Mouse (Mus musculus) limb, embryonic 12.5 days (tissue): ENCODE measurements around the gene Lamb3. TPM values are rescaled to one million over a fixed set of nuclear protein-coding genes. Genes with fewer than 3 reads are reported as not detected.

Experiments used
- ATAC-seq: fragments of 200-750 bp; cut with Nextera tagmentation; 2 replicates; pipeline ENCODE4 v1.8.0; 2017; ENCODE audit warnings: low read depth, moderate TSS enrichment; ENCODE audit not compliant: insufficient number of reproducible peaks, insufficient read depth, low FRiP score, low TSS enrichment
- H3K27ac ChIP-seq: fragments of 300-500 bp; sonication (generic); 2 replicates; pipeline ENCODE4 v1.5.1; 2016; ENCODE audit warnings: mild to moderate bottlenecking, moderate library complexity
- H3K27me3 ChIP-seq: fragments of 300-500 bp; sonication (generic); 2 replicates; pipeline ENCODE4 v1.6.1; 2016; ENCODE audit warnings: mild to moderate bottlenecking, moderate library complexity
- H3K36me3 ChIP-seq: fragments of 300-500 bp; sonication (generic); 2 replicates; pipeline ENCODE4 v1.6.1; 2016; ENCODE audit warnings: mild to moderate bottlenecking, moderate library complexity
- H3K4me1 ChIP-seq: fragments of 300-500 bp; sonication (generic); replicated peaks from 2 replicates; pipeline ENCODE4 v1.6.1; 2016
- H3K4me2 ChIP-seq: fragments of 300-500 bp; sonication (generic); 2 replicates; pipeline ENCODE4 v1.6.1; 2016; ENCODE audit warnings: mild to moderate bottlenecking, moderate library complexity
- H3K4me3 ChIP-seq: fragments of 300-500 bp; sonication (generic); replicated peaks from 2 replicates; pipeline ENCODE4 v1.5.1; 2016; ENCODE audit warnings: mild to moderate bottlenecking
- H3K9ac ChIP-seq: fragments of 300-500 bp; sonication (generic); replicated peaks from 2 replicates; pipeline ENCODE4 v1.6.1; 2016; ENCODE audit warnings: mild to moderate bottlenecking, moderate library complexity
- H3K9me3 ChIP-seq: fragments of 300-500 bp; sonication (generic); 2 replicates; pipeline ENCODE4 v1.6.1; 2016; ENCODE audit warnings: mild to moderate bottlenecking, moderate library complexity
- WGBS: fragments of 180-500 bp; shearing (Covaris S2); methylation state at CpG from one replicate; pipeline ENCODE4 v1.1.7; 2016; 5-methylcytosine and 5-hydroxymethylcytosine counted together
- polyA plus RNA-seq: library from polyadenylated mRNA; unstranded; fragments of >200 nt; fragmentation: Nextera tagmentation; extraction: Ambion mirVana; gene quantifications from 2 replicates; pipeline ENCODE4 v1.2.1, GENCODE M21; 2016

Lamb3 gene
- polyA plus RNA-seq, 1 experiment from 2014 or later, result 2.2 TPM

- H3K27me3 ChIP-seq, result no peaks in the 10 kb centered on the region
- no peak for ATAC-seq
- H3K36me3 ChIP-seq, result no peaks in the 10 kb centered on the region
- H3K4me3 ChIP-seq, result no peak overlapping the region
- no peak overlapping the region for H3K9ac ChIP-seq
- 74% methylated on average over 3 of the region's 3 CpGs for WGBS
- no peak overlapping the region for H3K4me2 ChIP-seq
- H3K9me3 ChIP-seq, result no peaks in the 10 kb centered on the region
- H3K4me1 ChIP-seq, result peaks cover 11% of the 10 kb centered on the region
- H3K27ac ChIP-seq, result no peak overlapping the region
Measured at GRCm38 (mm10) chr1:193230531-193230930, 23.0 kb downstream of the Lamb3 start.

GRCm38 (mm10) chr1:193230935-193231334 is 23.4 kb downstream of the Lamb3 start:
- H3K9me3 ChIP-seq, result no peaks in the 10 kb centered on the region
- 75% methylated on average over 5 of the region's 5 CpGs for WGBS
- ATAC-seq, result no peak
- H3K9ac ChIP-seq, result no peak overlapping the region
- H3K27me3 ChIP-seq, result no peaks in the 10 kb centered on the region
- H3K4me3 ChIP-seq, result no peak overlapping the region
- no peak overlapping the region for H3K4me2 ChIP-seq
- H3K36me3 ChIP-seq, result no peaks in the 10 kb centered on the region
- H3K4me1 ChIP-seq, result peaks cover 10% of the 10 kb centered on the region
- no peak overlapping the region for H3K27ac ChIP-seq

GRCm38 (mm10) chr1:193232732-193233131 is 25.2 kb downstream of the Lamb3 start:
- Histone ChIP-seq H3K4me1 (no peaks in the 10 kb centered on the region), H3K4me3 (no peak overlapping the region), H3K4me2 (no peak overlapping the region), H3K27me3 (no peaks in the 10 kb centered on the region), H3K36me3 (no peaks in the 10 kb centered on the region), H3K27ac (no peak overlapping the region), H3K9me3 (no peaks in the 10 kb centered on the region), H3K9ac (no peak overlapping the region)
- 83% methylated on average over 2 of the region's 2 CpGs for WGBS
- ATAC-seq, result no peak

- Histone ChIP-seq H3K4me3 (no peak overlapping the region), H3K4me2 (no peak overlapping the region), H3K27me3 (no peaks in the 10 kb centered on the region), H3K27ac (no peak overlapping the region), H3K36me3 (no peaks in the 10 kb centered on the region), H3K9ac (no peak overlapping the region), H3K9me3 (no peaks in the 10 kb centered on the region), H3K4me1 (no peaks in the 10 kb centered on the region)
- no peak for ATAC-seq
- 90% methylated on average over 2 of the region's 2 CpGs for WGBS
Measured at GRCm38 (mm10) chr1:193234130-193234645, 26.7 kb downstream of the Lamb3 start.

GRCm38 (mm10) chr1:193234930-193235329 is 27.4 kb downstream of the Lamb3 start:
- 88% methylated on average over 7 of the region's 7 CpGs for WGBS

DNA sequence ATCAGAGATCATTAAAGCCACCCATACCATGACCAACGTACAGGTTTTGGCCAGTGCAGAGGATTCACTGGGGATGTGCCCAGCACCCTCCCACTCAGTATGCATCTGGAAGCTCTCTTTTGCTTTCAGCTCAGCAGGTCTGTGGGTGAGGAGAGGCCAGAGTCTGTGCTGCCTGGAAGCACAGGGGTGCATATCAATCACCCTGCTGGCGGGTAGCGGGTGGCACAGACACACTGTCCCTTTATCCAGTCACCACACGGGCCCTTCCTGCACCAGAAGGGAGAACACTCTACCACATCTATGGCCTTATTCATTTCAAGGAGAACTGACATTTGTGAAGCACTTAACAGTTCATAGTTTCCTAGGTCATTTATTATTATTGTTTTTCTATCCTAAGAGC is 30.9 kb downstream of the Lamb3 start:
- H3K4me1 ChIP-seq, result no peaks in the 10 kb centered on the region
- H3K9ac ChIP-seq, result no peak overlapping the region
- no peaks in the 10 kb centered on the region for H3K27me3 ChIP-seq
- H3K9me3 ChIP-seq, result no peaks in the 10 kb centered on the region
- no peaks in the 10 kb centered on the region for H3K36me3 ChIP-seq
- no peak for ATAC-seq
- H3K4me2 ChIP-seq, result no peak overlapping the region
- WGBS, result 52% methylated on average over 4 of the region's 4 CpGs
- H3K4me3 ChIP-seq, result no peak overlapping the region
- H3K27ac ChIP-seq, result no peak overlapping the region

More at GRCm38 (mm10) chr1:193234930-193235329, 27.4 kb downstream of the Lamb3 start:
- no peak overlapping the region for H3K4me3 ChIP-seq
- no peak overlapping the region for H3K4me2 ChIP-seq
- no peaks in the 10 kb centered on the region for H3K4me1 ChIP-seq
- H3K9ac ChIP-seq, result no peak overlapping the region
- H3K27me3 ChIP-seq, result no peaks in the 10 kb centered on the region
- H3K9me3 ChIP-seq, result no peaks in the 10 kb centered on the region
- no peak for ATAC-seq
- H3K36me3 ChIP-seq, result no peaks in the 10 kb centered on the region
- H3K27ac ChIP-seq, result no peak overlapping the region

GRCm38 (mm10) chr1:193241436-193241835 is 33.9 kb downstream of the Lamb3 start:
- H3K4me3 ChIP-seq, result no peak overlapping the region
- no peak for ATAC-seq
- WGBS, result 88% methylated on average over 4 of the region's 4 CpGs

DNA sequence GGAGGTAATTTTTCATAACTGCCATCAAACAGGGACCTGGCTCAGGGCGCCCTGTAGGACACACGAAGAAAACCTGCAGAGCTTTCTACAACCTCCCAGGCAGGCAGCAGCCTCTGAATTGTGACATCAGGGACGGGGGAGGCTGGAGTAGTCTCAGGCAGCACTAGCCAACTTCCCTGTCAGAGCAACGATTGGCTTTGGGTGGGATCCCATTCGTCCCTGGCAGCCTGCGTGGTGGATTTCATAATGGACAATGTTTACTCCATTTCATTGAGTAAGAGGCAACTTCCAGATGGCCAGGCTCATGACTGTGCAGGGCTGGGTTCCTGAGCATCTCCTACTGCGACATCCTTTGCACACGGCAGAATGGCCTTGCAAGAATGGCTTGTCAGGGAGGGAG is 34.7 kb downstream of the Lamb3 start:
- Histone ChIP-seq H3K4me2 (no peak overlapping the region), H3K9ac (no peak overlapping the region), H3K36me3 (no peaks in the 10 kb centered on the region), H3K27ac (no peak overlapping the region), H3K4me1 (no peaks in the 10 kb centered on the region), H3K9me3 (no peaks in the 10 kb centered on the region), H3K4me3 (no peak overlapping the region), H3K27me3 (no peaks in the 10 kb centered on the region)
- ATAC-seq, result no peak
- WGBS, result 78% methylated on average over 8 of the region's 8 CpGs

More at GRCm38 (mm10) chr1:193241436-193241835, 33.9 kb downstream of the Lamb3 start:
- H3K9me3 ChIP-seq, result no peaks in the 10 kb centered on the region
- no peak overlapping the region for H3K9ac ChIP-seq
- no peak overlapping the region for H3K27ac ChIP-seq
- no peaks in the 10 kb centered on the region for H3K27me3 ChIP-seq
- H3K4me2 ChIP-seq, result no peak overlapping the region
- no peaks in the 10 kb centered on the region for H3K36me3 ChIP-seq
- no peaks in the 10 kb centered on the region for H3K4me1 ChIP-seq

GRCm38 (mm10) chr1:193242863-193243262 is 35.4 kb downstream of the Lamb3 start:
- WGBS, result 65% methylated on average over 4 of the region's 4 CpGs
- H3K4me2 ChIP-seq, result no peak overlapping the region
- H3K9me3 ChIP-seq, result no peaks in the 10 kb centered on the region
- H3K36me3 ChIP-seq, result no peaks in the 10 kb centered on the region
- H3K4me3 ChIP-seq, result no peak overlapping the region
- H3K9ac ChIP-seq, result no peak overlapping the region
- no peak overlapping the region for H3K27ac ChIP-seq
- H3K27me3 ChIP-seq, result no peaks in the 10 kb centered on the region
- ATAC-seq, result no peak
- no peaks in the 10 kb centered on the region for H3K4me1 ChIP-seq

DNA sequence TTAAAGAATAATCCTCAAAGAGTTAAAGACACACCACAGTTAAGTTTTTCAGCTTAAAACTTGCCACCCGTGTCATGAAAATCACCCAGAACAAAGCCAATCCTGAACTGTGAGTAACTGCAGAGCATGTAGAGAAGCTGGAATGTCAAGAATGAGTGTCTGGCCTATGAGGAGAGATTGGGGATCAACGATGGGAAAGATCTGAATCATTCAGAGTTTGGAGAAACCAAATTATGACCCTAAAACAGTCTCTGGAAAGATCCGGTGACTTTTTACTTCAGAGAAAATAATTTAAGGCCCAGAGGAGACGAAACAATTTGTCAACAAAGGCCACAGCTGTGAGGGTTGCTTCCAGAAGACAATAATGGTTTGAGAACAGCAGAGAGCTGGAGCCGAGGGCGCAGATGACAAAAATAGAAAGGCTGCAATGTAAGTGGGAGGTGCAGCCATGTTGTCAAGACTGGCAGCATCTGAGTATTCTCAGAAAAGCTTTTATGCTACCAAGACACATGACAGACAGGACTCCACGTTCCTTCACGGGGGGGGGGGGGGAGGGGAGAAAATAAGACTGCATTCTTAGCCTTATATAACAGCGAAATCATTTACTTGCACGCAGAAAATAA is 36.2 kb downstream of the Lamb3 start:
- Histone ChIP-seq H3K4me1 (no peaks in the 10 kb centered on the region), H3K27ac (no peak overlapping the region), H3K9me3 (no peaks in the 10 kb centered on the region), H3K27me3 (no peaks in the 10 kb centered on the region), H3K9ac (no peak overlapping the region), H3K4me3 (no peak overlapping the region), H3K4me2 (no peak overlapping the region), H3K36me3 (no peaks in the 10 kb centered on the region)
- ATAC-seq, result no peak
- 63% methylated on average over 10 of the region's 10 CpGs for WGBS

DNA sequence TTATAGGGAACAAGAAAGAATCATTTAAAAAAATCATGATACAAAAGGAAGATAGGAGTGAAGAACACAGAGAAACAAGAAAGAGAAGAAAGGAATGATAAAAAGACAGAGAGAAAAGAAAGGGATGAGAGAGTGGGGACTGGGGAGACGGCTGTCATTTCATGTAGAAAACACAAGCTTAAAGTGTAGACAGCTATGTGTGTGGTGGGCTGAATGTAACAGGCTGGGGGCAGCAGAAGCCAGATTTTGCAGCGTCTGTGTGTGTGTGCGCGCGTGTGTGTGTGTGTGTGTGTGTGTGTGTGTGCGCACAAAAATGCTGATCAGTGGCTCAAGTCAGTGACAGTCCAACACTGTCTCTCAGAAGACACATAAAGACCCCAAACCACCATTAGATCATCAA is 36.7 kb downstream of the Lamb3 start:
- Histone ChIP-seq H3K36me3 (no peaks in the 10 kb centered on the region), H3K9ac (no peak overlapping the region), H3K4me3 (no peak overlapping the region), H3K27ac (no peak overlapping the region), H3K9me3 (no peaks in the 10 kb centered on the region), H3K4me1 (no peaks in the 10 kb centered on the region), H3K27me3 (no peaks in the 10 kb centered on the region), H3K4me2 (no peak overlapping the region)
- 82% methylated on average over 6 of the region's 6 CpGs for WGBS
- no peak for ATAC-seq

DNA sequence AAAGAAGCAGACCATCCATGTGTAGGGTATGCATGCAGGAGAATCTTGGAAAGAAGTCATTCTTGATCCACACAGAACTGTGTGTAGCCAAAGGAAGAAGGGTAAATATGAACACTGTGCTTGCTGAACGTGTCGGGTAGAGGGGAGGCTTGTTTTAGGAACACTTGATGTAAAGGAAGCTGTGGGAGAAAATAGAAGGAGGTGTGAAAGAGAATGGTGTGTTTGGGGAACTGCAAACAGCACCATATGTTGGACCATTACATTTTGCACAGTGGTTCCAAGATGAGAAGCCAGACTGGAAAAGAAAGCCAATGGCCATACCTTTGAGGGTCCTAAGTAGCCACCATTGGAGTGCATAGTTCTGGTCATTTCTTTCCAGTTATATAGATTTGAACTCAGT is 42.5 kb downstream of the Lamb3 start:
- ATAC-seq, result no peak
- Histone ChIP-seq H3K27me3 (no peaks in the 10 kb centered on the region), H3K4me3 (no peak overlapping the region), H3K36me3 (no peaks in the 10 kb centered on the region), H3K4me2 (no peak overlapping the region), H3K4me1 (peaks cover 6% of the 10 kb centered on the region), H3K27ac (no peak overlapping the region), H3K9me3 (no peaks in the 10 kb centered on the region), H3K9ac (no peak overlapping the region)
- 81% methylated on average over 2 of the region's 2 CpGs for WGBS
